Mouse (Mus musculus) urinary bladder, postnatal 10 days (tissue): ENCODE results near the gene Adssl1.

Source experiments
- DNase-seq: peaks from one replicate; pipeline ENCODE4 v3.0.0; 2022; ENCODE audit warnings: low spot score

Gene Adssl1

DNA sequence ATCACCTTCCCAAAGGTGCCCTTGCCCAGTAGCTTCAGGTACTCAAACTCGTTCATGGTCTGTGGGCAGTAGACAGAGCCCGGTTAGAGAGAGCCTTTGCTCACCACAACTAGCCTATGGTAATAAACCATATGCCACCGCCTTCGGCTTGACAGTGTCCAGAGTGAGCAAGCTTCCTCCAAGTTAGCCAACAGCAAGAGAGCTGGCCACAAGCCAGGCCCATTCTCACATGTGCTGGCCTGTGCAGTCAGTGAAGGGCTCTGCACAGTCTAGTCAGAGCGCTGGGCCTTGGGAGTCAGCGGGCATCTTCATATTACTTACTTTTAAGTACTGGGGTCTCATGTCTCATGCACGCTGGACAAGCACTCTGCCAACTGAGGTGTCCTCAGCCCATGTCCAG is 38.8 kb downstream of the Adssl1 start:
- DNase-seq: no peak

DNA sequence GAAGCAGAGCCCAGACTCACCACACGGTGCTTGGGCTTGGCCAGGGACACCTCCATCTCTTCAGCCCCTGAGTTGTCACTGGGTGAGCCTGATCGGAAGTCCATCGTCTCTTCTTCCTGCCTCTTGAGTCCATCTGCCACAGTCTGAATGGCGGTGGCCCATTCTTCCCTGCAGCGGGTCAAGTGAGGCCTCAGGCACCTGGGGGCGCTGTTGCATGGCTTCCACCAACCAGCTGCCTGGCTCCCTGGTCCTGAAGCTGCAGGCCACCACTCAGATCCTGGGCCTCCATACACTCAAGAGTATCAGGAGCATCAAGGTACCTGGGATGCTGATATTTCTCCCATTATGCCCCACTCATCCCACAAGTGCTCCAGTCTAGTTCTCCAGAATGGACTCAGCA is 39.3 kb downstream of the Adssl1 start:
- DNase-seq: no peak

DNA sequence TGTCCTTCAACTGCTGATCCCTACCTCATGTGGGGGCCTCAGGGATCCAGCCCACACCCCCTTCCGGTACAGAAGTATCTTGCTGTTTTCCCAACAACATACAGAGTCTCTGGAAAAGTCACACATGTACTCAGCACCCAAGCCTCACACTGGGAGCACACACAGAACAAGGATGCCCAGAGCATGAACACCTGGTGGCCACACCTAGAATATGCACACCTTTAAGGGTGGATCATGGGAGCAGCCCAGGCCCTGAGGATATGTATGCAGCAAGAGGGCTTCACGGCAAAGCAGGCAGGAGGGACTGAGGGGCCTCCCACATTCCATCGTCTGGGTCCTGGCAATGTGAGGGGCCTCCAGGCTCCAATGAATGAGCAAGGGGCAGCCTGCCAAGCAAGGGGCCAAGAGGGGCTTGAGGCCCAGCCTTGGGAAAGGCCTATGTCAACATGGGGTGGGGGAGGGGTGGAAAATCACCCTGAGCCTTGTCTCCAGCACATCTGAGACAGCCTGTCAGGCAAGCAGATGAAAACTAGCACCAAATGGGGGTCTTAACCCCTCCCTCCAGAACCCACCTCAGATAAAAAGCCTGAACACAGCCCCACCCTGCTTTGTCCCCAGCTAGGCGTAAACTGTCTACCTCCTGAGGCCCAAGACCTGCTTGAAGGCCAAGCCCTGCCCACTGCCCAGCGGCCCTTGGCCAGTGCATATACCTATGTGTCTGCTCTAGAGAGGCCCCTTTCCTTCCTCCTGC is 40.9 kb downstream of the Adssl1 start:
- no peak for DNase-seq

DNA sequence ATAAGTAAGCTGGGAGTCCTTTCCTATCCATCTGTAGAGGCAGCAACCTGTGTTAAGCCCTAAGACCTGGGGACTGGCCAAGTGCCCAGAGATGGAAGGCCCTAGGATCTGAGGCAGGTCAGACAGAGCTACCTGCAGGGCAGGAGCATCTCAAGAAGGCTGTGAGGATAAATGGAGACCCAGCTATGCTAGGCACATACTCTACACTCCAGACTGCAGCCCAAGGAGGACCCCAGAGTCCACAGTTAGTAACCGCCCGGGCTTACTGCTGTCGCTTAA is 41.4 kb downstream of the Adssl1 start:
- DNase-seq: no peak

DNA sequence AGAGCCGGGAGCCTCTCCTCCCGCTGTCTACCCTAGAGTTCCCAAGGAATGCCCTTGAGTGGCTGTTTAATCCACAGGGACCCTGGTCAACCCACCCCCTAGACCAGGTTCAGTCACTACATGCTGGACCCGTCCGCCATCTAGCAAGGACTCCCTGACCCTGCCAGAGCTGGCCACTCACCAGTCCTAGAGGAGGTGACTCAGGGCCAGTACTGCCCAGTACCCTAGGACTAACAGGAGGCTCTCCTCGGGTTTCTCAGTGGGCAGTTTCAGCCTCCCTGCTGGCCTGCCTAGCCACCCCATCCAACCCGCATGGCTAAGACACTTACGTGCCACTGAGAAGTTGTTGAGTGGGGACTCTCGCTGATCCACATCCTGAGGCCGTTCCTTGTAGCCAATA is 42.0 kb downstream of the Adssl1 start:
- DNase-seq: no peak

DNA sequence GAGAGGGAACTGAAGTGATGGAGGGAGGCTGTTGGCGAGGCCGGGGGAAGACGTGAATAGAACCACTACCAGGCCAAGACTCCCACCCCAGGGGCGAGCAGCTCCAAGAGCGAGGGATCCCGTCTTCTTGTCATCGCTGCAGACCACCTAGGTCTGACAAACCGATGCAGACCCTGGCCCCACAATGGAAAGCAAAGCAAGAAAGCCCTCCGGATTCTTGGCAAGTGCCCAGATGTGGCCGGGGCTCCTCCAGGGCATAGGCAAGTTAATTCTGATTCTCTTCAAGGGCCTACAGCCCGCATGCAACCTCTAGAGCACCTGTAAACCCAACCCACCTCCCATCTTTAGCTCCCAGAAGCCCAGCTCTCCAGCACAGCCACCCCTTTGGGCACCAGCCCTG is 43.5 kb downstream of the Adssl1 start:
- DNase-seq: no peak

DNA sequence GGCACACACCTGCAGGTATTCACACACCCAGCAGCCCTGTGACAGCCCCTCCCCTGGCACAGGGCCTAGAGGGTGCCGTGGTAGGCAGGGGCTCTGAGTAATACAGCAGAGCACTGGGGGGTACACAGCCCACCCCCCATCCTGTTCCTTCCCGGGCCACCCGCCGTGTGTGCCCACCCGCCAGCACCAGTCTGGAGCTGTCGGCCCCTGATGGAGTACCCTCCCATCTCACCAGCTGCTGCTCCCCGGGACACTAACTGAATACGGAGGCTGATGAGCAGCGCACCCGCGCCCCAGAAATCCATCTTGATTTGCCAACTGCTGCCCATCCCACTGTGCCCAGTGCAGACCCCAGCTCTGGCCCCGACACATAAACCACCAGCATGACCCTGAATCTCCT is 43.9 kb downstream of the Adssl1 start:
- no peak for DNase-seq

DNA sequence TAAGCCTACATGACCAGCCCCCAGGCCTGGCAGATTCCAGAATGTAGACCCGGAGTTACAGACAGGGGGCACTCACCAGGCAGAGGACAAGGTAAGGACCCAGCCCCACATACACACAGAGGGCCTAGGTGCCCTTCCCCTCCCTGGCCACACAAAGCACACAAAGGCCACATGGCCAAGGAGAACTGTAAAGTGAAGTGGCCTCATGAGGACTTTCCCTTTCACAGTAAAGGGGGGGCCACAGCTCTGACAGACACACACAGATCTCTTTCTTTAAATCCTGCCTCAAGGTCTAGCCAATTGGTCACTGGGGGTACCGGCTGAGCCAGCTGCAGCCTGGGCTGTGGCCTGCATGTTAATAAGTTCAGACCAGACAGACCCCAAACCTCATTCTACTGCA is 44.3 kb downstream of the Adssl1 start:
- DNase-seq: no peak

DNA sequence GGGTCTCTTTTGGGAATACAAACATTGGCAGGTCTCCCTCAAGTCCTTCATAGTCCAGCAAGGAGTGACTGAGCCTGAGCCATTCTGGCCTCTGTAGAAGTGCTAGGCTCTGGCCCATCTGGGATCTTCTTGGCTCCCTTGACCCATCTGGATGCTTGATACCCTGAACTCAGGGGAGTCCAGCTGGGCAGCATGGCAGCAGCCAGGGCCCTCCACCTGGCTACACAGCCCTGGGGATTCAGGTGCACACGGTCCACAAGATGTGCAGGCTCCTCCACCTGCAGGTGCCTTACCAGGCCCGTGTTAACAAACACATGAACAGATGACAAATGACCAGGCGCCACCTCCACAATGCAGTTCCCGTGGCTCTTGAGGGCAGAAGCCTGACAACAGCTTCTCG is 44.8 kb downstream of the Adssl1 start:
- DNase-seq: no peak

DNA sequence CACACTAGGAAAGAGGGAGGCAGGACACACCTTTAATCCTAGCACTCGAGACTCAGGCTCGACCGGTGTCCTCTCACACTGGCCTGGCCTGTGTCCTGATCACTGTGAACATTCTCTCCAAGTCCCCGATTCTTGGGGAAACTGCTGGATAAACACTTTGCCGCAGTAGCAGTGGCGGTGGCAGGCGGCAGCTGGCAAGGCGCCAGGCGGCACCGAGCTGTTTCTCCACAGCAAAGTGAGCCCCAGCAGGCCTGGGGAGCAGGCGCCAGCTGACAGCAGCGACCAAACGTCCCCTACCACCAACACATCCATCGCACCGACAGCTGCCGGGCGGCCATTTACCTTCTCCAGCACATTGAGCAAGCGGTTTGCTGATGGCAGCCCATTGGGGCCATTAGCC is 45.6 kb downstream of the Adssl1 start:
- DNase-seq: no peak

DNA sequence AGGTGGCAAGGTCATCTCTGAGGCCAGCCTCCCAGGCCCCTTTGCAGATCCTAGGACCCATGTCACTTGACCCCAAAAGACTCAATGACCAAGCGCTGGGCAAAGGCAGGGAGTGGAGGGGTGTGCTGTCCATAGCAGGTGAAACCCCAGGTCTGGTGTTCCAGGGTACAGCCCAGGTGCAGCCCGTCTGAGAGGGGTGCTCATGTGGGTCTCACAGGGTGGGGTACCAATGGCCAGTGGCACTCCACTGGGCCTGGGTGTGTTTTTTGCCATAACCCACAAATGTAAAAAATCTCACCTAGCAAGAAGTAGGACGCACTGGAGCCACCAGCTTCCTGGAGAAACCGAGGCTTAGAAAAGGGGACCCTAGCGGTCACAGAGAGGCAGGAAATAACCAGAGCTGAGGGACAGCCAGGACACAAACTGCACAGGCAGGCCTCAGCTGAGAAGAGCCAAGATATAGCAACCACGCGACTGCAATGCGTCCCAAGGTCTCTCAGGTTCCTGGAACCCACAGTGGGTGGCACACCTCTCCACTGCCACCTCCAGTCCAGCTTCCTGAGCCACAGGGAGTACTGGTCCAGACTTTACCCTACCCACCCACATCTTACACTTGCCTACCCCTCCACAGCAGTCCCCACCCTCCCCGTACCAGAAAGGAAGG is 46.2 kb downstream of the Adssl1 start:
- no peak for DNase-seq

DNA sequence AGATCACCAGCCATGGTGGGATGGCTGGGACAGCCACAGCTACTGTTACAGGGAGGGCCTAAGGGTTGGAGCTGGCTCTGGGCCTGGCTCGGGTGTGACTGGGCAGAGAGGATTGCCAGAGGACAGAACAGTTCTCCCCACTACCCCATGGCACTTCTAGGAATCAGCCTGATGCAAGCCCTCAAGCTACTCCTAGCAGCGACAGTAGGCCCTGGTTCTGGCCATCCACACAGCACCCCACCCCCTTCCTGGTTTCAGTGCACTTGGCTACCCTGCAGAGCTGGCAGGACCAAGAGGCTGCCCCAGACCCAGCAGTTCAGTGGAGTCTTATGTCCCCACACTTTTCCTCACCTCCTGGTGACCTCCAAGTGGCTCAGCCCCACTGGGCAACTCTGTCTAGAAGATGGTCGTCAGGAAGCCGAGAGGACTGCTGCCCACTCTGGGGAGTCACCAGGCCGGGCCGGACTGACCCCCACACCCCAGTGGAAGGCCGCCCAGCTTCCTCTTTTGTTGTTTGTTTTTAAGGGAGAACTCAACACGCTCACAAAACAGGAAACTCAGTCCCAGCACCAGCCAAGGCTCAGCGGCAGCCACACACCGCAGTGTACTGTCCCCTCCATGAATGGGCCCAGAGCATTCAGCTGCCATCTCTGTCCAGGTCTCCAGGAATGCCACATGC is 47.9 kb downstream of the Adssl1 start:
- DNase-seq: no peak

DNA sequence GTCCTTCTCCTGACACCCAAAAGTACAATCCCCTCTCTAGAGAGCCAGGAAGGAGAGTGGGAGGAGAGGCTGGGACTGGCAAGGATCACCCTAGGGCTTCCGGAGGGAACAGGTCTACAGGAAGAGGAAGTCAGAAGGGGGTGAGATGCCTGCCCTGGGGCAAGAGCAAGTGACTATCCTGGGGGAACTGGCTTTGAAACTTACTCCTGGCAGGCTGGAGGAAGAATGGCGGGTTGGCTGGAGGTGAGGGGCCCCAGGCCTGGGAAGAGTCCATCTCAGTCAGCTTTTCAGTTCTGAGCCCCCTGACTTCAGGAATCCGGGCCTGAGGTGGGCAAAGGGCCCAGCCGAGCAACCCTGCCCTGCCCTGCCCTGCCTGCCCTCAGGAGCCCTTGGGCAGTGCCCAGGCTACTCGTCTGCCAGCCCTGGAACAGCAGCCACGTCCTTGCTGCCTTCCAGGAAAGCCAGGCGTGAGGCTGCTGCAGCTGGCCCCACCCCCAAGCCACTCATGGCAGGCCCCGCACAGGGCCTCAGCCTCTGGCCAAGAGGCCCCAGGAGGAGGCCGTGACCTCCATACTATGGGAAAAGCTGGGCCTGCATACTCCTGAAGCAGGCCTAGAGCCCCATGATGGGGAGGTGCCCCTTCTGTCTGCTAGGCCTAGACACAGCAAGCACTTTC is 51.0 kb downstream of the Adssl1 start:
- DNase-seq: no peak

DNA sequence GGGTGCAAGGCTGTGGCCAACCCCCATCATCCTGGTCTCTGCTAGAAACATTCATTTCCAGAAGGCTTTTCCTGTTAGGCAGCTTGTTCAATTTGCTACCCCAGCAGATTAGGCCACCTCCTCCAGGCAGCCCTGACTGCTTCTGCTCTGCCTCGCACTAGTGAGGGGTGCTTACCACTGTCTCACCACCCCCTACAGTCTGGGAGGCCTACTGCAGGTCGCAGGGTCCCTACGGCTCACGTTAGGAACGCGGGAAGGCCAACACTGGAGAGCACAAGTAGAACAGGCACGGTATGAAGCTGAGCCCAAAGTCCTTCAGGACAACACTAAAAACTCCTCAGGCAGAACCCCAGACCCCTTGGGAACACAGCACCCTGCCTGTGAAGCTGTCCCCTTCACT is 52.0 kb downstream of the Adssl1 start:
- no peak for DNase-seq

DNA sequence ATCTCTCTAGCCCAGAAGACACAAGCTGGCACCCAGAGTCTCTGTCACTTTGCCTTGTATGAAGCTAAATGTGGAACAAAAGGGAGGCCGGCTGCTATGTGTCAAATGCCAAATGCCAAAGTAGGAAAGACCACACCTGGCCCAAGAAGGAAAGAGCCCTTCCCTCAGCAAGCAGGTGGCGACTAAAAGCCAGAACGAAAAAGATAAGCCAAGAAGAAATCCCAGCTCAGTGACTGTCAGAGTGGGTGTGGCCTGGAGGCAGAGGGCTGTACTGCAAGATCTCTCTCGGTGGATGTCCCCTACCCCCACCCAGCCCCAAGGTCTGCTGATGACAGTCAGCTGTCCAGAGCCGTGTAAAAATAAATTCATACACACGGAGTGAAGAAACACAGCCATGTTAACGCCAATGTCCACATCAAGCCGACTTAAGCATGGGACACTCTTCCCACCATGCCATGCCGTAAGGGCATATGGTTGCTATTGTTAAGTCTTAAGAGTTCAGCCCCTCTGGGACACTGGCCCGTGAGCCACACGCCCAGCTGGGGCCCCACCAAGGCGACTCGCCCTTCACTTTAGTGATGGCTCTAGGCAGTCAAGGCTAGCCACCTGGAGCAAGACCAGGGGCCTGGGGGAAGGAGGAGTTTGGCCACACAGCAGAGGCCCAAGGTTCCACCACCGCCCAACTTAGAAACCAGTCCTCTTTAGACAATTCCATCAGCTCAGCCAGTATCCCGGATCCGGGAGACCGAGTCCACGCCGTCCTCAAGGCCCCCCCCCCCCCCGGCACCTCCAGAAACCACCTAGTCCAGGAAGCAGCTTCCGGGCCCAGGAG is 53.1 kb downstream of the Adssl1 start:
- no peak for DNase-seq

DNA sequence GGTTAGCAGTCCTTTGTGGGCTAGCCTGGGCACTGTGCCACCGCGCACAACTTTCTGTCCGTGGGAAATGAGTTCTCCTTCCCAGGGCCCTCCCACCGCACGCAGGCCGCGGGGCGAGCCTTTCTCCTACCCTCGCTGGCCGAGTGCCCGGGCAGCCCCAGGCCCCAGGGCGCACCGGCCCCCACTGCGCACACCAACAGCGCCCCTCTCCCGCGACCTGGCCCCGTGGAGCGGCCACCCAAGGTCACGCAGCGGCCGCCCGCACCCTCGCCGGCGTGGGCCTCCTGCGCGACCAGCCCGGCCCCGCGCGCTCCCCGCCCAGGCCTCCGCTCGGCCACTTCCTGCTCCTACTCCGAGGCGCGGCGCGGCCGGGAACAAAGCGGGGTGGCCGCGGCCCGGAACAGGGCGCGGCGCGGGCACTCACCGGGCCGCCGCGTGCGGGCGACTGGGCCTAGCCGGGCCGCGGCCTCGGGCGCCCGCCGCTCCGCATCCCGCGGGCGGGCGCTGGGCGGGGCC is 53.8 kb downstream of the Adssl1 start:
- no peak for DNase-seq

DNA sequence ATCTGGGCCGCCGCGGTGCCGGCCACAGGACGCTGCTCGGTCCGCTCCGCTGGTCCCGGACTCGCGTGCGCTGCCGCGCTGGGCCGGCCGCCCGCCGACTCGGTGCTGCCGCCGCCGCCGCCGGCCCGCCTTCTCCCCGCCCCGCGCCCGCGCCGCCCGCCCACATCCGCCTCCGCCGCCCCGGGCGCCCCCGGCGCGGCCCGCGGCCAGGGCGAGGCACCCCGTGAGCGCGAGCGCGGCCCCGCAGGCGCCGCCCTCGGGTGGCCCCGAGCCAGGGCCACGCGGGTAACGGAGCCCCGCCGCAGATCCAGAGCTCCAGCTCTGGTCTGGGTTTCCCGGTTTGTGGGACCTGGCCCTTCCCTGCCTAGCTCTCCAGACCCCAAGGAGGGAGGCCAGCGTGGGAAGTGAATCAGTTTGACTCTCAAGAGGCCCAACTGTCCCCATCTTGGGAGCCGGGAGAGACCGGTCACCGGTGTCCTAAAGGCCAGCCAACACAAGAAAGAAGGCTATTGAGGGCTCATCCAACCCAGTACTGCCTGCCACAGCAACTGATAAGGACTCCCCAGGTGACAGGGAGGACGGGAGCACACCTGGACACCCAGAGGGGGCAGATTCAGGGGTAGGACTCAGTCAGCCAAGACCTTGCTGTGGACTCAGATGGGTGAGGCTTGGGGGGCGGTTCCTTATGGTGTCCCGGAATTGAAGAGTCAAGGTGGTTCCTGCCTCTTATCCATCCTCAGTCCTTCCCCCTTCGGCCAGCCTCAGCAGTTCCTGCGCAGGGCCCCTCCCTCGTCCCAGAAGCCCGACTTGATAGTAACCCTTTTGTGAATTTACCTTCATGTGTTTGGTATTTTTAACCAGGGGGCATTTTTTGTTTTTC is 54.5 kb downstream of the Adssl1 start, which contains the start of gene Akt1:
TSS of gene Akt1 (minus strand) at position 753 of the 880 bp plus-strand sequence.
- DNase-seq: no peak

DNA sequence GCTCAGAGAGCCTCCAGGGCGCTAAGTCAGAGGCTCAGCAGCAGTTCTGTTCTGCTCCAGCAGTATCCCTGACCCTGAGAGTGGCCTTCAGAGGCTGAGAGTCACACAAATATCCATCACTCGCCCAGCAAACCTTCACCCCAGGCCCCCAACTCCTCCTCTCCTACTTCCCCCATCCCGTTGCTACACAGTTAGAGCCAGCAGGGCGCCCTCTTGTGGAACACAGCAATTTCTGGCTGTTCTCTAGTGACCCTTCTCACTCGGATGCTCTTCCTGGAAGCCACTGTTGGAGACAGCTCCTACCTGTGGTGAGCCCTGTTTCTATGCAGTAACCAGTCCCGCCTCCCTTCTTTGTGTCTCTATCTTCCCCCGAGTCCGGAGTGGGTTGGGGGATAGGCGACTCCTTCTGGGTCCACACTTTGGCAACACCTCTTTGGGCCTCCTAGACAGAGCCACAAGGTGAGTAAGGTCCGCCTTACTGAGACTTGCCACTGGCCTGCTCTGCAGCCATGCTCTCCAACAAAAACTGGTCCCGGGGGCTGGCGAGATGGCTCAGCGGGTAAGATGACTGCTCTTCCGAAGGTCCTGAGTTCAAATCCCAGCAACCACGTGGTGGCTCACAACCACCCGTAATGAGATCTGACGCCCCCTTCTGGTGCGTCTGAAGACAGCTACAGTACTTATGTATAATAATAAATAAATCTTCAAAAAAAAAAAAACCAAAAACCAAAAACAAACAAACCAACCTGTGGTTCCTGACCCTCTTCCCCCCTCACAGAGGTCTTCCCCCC is 55.6 kb downstream of the Adssl1 start:
- DNase-seq: no peak

DNA sequence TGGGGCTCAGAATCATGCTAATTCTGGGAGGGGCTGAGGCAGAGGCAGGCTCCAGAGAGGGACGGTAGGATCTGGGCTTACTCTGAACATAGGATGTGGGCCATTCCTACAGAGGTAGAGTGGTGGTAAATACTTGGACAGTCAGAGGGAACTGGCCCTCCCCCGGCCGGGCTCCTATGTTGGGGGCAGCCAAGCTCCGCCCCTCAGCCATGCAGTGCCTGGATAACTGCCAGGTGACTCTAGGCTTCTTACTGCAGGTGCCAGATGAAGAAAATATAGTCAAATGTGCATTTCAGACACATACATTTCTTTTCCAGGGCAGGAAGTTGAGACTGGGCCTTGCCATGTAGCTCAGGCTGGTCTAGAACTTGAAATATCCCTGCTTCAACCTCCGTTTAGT is 57.2 kb downstream of the Adssl1 start:
- DNase-seq: no peak

DNA sequence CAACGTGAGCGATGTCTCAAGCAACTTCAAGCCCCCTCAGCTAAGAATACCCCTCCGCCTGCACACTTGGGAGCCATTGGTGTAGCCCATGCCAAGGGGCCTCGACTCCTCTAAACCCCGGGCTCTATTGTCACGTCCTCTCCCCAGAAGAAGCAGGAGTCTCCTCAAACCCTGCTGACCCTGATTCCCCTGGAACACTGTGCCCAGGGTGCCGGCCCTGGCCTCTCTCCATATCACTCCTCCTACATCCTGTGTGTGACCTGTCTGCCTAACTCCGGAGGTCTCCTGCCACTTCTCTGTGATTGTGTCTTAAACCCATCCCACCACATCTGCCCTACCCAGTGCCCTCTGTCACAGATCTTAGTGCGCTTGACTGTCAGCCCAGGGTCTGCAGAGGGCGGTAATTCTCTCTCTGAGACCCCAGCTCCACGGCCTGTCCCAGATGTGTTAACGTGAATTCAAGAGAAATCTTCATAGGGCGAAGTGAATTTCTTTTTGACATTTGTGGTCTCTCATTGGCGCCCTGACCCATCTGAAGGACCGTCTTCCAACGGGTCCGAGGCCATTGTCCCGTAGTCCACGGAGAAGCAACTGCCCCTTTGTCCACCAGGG is 58.2 kb downstream of the Adssl1 start:
- DNase-seq: no peak
